ENCODE assay signal across 1 mouse cellular context in the genomic region with DNA sequence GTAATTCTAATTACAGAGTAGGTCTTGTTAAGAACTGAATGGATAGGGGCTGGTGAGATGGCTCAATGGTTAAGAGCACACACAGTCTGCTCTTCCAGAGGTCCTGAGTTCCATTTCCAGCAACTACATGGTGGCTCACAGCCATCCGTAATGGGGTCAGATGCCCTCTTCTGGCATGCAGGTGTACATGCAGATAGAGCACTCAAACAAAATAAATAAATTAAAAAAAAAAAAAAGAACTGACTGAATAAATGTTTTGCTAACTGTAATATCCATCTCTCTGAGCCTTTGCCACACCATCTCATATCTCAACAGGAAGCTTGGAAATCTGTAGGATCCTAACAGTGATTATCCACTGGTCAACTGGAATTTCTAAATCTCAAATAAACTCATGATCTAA.
TF ChIP-seq lines count a peak whose summit lies in the region.

No protein-coding gene starts in this region.

TF ChIP-seq in MEL, 35 proteins besides CTCF, POLR2A, EP300 and RAD21 (continued from another document):
- TF ChIP-seq MAFK (IDR thresholded peaks at IDR 0.05; ENCODE audit: borderline replicate concordance, low read depth, low read length): no peak
- TF ChIP-seq TBP (IDR thresholded peaks at IDR 0.05; ENCODE audit: low read depth, low read length): no peak
- no peak for TF ChIP-seq ELF1 (IDR thresholded peaks at IDR 0.05; ENCODE audit: low read depth, low read length)
